Mouse (Mus musculus) frontal cortex, postnatal 14 days (tissue): Measurements from ENCODE around the gene Ptpn6.

ENCODE experiments used
- DNase-seq, 2 experiments: peaks; one replicate each; pipeline ENCODE4 v3.0.0; 2022; ENCODE audit warnings: low spot score in 2 of 2

Gene Ptpn6

DNA sequence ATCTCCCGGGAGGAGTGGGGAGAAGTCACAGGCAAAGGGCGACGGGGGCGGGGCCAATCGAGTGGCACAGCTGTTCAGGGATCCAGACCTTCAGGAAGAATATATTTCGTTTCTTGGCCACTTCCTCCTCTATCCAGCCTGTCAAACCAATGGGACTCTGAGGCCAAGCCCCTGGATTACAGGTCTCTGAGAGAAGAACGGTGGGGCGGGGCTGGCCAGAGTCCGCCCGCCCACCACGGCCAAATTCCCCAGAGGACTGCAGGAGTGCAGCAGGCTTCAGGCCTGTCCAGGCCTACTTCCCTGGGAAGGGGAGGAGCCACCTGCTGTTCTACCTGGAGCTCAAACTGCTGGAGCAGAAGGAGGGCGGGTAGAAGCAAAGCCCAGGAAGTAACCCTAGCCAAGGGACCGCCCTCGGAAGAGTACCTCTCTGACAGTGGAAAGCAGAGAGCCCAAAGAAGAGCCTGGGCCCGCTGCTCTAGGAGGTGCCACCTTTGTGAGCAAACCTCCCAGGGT lies at the start of gene Ptpn6:
Gene Ptpn6, minus strand, starts transcription at position 204 of the 513 bp plus-strand sequence.
- DNase-seq = no peak

DNA sequence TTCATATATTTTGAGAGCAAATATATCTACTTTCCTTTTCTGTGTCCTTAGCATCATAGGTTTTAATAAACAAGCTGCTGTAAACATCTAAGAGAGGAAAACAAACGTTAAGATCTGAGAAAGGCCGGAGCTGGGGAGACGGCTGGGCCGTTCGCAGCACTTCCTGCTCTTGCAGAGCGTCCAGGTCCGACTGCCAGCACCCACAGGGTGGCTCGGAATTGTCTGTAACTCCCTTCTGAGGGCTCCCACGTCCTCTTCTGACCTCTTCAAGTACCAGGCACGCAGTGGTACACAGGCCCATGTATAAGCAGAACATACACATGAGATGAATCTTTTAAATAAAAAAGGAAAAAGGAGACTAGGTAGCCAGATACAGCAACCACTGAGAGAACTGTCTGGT lies 49.2 kb upstream of the Ptpn6 start:
- DNase-seq = no peak

- DNase-seq = no peak
These were observed 48.4 kb upstream of the Ptpn6 start for GRCm38 (mm10) chr6:124786756-124787420.

GRCm38 (mm10) chr6:124782436-124782835 lies 43.9 kb upstream of the Ptpn6 start:
- no peak for DNase-seq

GRCm38 (mm10) chr6:124780917-124781316 lies 42.4 kb upstream of the Ptpn6 start:
- DNase-seq = no peak

DNA sequence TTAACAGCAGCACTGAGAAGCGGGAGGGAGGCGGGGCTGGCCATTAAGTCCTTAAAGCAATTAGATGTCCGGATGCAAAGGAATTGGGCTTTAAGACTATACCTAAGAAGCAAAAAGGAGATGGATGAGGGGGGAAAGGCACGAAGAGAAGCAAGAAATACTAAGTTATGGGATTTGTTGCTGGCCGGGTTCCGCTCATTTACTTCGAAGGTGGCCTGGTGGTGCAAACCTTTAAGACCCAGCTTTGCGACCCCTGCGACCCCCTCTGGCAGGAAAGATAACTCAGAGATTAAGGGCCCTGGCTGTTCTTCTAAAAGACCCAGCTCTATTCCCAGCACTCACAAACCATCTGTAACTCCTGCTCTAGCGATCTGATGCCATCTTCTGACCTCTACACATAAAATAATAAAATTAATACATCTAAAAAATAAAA lies 41.5 kb upstream of the Ptpn6 start:
- DNase-seq = no peak

DNA sequence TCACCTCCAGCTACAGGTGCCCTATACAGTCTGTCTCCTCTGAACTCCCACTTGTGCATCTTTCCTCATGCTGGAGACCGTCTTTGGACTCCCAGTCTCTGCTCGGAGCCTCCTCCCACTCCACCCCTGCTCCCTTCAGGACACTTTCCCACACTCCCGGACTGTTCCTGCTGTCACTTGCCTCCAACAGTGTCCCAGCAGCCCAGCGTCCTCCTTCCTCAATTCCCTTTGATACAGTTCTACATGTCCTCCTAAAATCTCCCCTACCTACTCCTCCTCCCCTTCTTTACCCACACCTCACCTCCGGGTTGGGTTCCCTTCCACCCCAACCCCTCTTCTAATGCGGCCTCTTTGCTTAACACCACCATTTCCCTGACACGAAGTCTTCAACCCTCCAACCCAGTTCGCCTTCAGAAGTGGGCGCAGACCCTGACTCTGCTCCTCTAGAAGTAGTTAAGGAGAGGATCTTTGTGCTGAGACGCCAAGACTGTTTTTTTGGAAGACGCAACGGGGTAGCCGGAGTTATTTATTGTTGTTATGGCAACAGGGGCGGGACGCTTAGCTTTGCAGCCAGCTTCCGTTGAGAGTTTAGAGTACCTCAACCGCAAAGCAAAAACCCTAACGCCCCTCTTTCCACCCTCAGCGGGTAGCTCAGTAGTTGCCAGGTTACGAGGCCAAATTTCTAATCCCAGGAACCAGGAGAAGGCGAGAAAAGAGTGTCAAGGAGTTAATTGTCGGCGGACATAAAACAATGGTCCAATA lies 40.9 kb upstream of the Ptpn6 start, which contains the start of gene Lrrc23:
Gene Lrrc23, minus strand, starts transcription at position 506 of the 762 bp plus-strand sequence.
- no peak for DNase-seq

DNA sequence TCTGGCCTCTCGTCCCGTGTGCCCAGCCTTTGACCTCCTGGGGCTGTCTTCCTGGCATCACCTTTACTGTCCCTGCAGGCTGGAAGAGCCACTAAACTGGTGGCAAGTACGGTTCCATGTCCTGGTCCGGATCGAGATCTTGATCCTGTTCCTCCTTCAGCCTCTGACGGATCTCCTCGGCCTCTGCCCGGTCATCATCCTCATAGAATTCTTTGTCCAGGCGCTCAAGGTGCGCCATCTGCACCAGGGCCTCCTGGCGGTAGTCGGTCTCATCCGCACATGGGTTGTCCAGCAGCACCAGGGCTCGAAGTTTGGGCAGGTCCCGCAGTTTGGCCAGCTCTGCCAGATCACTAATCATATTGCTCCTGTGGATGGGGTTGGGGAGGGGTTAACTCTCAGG lies 32.0 kb upstream of the Ptpn6 start:
- DNase-seq = no peak

DNA sequence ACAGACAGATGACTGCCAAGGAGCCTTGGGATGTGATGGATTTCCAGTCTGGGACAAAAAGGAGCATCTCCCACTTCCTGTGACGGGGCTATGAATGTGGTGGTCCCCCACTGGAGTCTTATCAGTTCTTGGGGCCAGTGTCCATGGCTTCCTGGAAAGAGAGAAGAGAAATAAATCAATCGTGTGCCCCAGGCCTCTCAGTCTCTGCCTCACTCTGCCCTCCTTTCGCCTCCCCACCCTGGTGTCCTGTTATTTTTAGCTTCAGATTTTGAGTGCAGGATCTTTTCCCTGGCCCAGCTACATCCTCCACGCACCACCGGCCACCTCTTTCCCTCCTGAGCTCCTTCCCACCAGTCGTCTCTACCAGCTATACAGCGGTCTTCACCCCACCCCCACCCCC lies 31.5 kb upstream of the Ptpn6 start:
- no peak for DNase-seq

GRCm38 (mm10) chr6:124769101-124769765 lies 30.7 kb upstream of the Ptpn6 start, which contains the start of gene Eno2:
Eno2 (minus strand) TSS chr6:124769673.
- peak in 1 of 2 experiments; percentile 63 for DNase-seq

GRCm38 (mm10) chr6:124768704-124769044 lies 30.2 kb upstream of the Ptpn6 start:
- DNase-seq = no peak

- DNase-seq = no peak
These were observed 29.6 kb upstream of the Ptpn6 start for GRCm38 (mm10) chr6:124767920-124768703.

DNA sequence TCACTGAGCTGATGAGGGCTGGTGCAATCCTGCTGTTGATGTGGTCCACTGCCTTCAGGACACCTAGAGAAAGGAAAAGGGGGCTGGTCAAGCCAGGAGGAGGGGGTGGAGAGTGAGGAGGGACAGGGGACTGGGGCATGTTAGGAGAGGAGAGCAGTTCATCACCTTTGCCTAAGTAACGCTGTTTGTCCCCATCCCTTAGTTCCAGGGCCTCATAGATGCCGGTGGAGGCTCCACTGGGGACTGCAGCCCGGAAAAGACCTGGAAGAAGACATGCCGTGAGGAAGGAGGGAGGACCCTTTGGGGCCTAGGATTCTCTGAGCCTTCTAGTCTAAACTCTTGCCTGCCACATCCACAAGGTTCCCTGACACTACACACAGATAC lies 29.0 kb upstream of the Ptpn6 start:
- DNase-seq = no peak

DNA sequence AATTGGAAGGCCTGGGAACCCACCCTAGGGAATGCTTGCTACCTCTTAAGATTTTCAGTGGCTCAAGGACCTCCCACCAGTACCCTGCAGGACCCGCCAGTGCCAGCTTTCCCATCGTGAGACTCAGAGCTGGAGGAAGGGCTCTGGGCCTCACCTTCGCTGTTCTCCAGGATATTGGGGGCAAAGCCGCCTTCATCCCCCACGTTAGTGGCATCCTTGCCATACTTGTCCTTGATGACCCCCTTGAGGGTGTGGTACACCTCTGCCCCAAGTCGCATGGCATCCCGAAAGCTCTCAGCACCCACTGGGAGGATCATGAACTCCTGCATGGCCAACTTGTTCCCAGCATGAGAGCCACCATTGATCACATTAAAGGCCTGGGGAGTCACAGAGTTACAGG lies 27.4 kb upstream of the Ptpn6 start:
- DNase-seq = no peak

- DNase-seq = peak in 1 of 2 experiments; percentile 74
These were observed 20.7 kb upstream of the Ptpn6 start for GRCm38 (mm10) chr6:124759259-124759658.

- DNase-seq = no peak
These were observed 20.3 kb upstream of the Ptpn6 start for GRCm38 (mm10) chr6:124758849-124759232.

DNA sequence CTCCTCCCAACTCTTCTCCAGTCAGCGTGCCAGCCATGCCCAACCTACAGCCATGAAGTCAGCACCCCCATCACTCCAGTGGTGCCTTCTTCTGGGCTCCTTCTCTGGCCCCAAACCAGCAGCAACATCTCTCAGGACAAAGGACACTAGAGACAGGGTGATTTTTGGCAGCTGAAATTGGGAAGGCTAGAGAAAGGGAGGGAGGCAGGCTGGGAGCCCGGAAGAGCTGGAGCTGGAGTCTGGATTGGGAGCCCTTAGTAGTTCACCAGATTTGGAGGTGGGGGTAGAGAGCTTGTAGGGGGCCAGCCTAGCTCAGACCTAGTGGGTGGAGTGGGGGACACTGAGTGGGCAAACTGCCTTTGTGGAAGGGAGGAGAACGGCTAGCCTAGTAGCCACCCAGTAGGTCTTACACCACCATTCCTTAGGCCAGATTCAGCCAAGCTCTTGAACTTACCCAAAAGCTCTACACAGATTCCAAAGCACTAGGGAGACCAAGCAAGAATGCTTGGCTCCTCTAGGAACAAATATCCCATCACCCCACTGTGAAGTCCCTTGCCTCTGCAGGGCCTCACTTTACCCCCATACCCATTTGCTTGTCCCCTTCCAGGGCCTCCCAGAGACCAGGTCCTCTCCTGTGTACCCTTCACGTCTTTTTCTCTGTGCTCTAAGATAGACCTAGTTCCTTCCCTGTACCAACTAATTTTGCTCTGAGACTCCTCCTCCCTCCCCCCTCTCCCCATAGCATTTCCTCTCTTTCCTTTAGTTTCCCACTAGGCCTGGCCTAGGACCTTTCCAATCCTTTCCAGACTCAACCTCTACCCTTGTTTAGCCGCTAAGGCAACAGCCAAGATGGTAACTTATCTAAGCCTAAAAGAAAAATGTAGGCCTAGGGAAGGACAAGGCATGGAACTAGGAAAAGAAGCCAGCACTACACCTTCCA lies 19.7 kb upstream of the Ptpn6 start:
- no peak for DNase-seq

DNA sequence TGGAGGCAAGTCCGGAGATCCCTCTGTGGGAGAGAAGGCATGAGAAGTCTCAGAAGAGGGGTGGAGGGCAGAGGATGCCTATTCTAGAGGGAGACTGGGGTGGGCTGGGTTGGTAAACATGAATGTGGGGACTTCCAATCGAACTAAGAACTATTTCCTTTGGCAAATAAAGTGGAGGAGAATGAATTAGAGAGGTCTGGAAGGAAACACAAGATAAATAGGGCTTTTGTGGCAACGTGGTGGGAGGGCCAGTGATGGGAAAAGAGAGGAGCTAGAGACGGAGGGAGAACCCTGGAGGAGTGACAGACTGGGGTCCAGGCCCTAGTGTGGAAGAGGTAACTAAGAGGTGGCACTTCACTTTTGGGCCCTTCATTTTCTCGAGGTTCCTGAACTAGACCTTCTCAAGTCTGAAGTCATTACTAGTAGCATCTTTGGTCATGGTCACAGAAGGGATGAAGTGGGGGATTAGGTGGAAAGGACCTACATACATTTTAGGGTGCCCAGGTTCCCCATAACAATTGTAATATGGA lies 18.9 kb upstream of the Ptpn6 start:
- DNase-seq = no peak

GRCm38 (mm10) chr6:124756652-124757350 lies 18.3 kb upstream of the Ptpn6 start:
- peak in 1 of 2 experiments; percentile 74 for DNase-seq
